Mouse (Mus musculus): ENCODE results near the gene Zfp36l2. TPM values are rescaled to one million over a fixed set of nuclear protein-coding genes. Genes with fewer than 3 reads are reported as not detected.

The Zfp36l2 gene
- total and polyA plus RNA-seq, 3 experiments: 8.9 to 24.2 (median 9.0) TPM

DNA sequence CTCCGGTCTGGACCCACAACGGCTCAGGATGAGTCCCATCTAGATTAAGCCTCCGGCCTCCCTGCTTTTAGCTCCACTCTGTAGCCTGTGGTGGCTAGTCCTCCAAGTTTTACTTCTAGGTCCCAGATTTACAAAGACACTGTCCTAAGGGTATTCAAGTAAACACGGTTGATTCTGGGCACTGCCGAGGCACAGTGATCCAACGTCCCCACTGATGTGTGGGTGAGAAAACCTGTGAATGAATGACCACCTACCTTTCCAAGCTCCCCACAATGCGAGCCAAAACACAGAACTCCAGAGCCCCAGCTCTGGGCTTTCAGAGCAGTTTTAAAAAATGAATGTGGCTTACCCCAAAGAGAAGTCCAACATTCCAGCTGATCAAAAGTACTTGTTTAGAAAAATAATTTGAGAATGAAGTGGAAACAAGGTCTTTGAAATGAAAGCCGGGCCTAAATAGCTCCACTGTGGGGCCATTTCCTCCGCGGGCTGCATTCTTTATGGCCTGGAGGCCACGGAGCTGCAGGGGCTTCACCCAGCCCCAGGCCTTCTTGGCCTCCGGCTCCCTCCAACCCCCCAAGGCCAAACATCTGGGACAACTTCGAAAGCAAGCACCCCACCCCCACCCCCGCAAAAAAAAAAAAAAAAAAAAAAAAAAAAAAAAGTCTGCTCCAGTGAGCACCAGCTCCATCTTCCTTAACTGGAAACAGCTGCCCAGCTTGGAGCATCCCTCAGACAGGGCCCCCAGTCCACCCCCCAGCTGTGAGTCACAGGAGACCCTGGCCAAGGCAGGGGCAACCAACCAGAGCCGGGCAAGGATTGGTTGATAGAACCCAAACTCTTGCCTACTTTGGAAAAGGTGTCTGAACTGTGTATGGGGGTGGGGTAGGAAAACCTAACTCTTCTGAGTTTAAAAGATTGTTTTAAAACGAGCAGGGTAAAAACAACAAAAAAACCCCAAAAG lies 5.2 kb downstream of the Zfp36l2 start:
- H3K4me2 ChIP-seq (ENCODE audit: insufficient read depth, low read depth, poor library complexity, severe bottlenecking): peak overlapping the region; percentile 96
- DNase-seq (ENCODE audit: extremely low read depth): no peak
- dilution Hi-C loops (cut with MboI; ENCODE audit: extremely low pct_ligation_motif_present, extremely low pct_unique_long_range_greater_than_20kb, low sequenced_read_pairs) (no loop called here), in situ Hi-C loops (cut with MboI; ENCODE audit: low pct_ligation_motif_present, low pct_unique_long_range_greater_than_20kb, low sequenced_read_pairs) (loop anchor here (5.0 kb wide), 1 partner anchor 60 kb away; no protein-coding TSS in a partner anchor)
- peak overlapping the region; percentile 60 to 77 (median 62) for H3K4me3 ChIP-seq (replicated peaks in 1 of 3; ENCODE audit: low read depth in 2 of 3, low read length in 2 of 3, poor library complexity in 1 of 3)
- peak overlapping the region; percentile 81 for H3K27ac ChIP-seq (ENCODE audit: insufficient read depth, low read depth)
- H3K9ac ChIP-seq (ENCODE audit: insufficient read depth, low read depth): peak overlapping the region; percentile 60
- H3K27me3 ChIP-seq (replicated peaks): no peaks in the 10 kb centered on the region
- peaks cover 0 to 37% of the 10 kb centered on the region in 2 experiments; a peak in 2 of 4 replicates for H3K4me1 ChIP-seq (ENCODE audit: control insufficient read depth in 1 of 2, insufficient read depth in 2 of 2)
- TF ChIP-seq ZMIZ1 (IDR thresholded peaks at IDR 0.05; ENCODE audit: low read depth, low read length) (no peak), MAZ (IDR thresholded peaks at IDR 0.05; ENCODE audit: low read depth, low read length) (0 out of 2 replicates have a peak, but pooled peaks have one; percentile 62), EP300 (IDR thresholded peaks at IDR 0.05; ENCODE audit: low read length) (no peak), CHD2 (IDR thresholded peaks at IDR 0.05; ENCODE audit: low read length) (0 out of 2 replicates have a peak, but pooled peaks have one; percentile 40), CHD1 (IDR thresholded peaks at IDR 0.05; ENCODE audit: low read depth, low read length) (peak; percentile 79; the same call in 1 of the 2 replicates), IRF4 (IDR thresholded peaks at IDR 0.05; ENCODE audit: low read depth, low read length) (peak; percentile 18; the same call in 1 of the 2 replicates), JUN (IDR thresholded peaks at IDR 0.05; ENCODE audit: insufficient read depth, low read depth, low read length) (no peak), USF1 (IDR thresholded peaks at IDR 0.05; ENCODE audit: low read depth, low read length) (no peak), ELF1 (IDR thresholded peaks at IDR 0.05; ENCODE audit: low read depth, low read length) (no peak), RAD21 (IDR thresholded peaks at IDR 0.05; ENCODE audit: low read depth, low read length) (no peak), NRF1 (IDR thresholded peaks at IDR 0.05; ENCODE audit: low read depth, low read length) (no peak), SIN3A (IDR thresholded peaks at IDR 0.05; ENCODE audit: low read length) (no peak), ZNF384 (IDR thresholded peaks at IDR 0.05; ENCODE audit: low read depth, low read length) (peak; percentile 95), USF2 (conservative IDR thresholded peaks at IDR 0.05; ENCODE audit: low read depth, low read length) (no peak), KAT2A (IDR thresholded peaks at IDR 0.05; ENCODE audit: insufficient replicate concordance, low read length) (no peak), ZKSCAN1 (IDR thresholded peaks at IDR 0.05; ENCODE audit: borderline replicate concordance, low read depth, low read length) (no peak), ZC3H11A (IDR thresholded peaks at IDR 0.05; ENCODE audit: low read depth, low read length) (no peak), UBTF (IDR thresholded peaks at IDR 0.05; ENCODE audit: low read depth, low read length) (no peak), PAX5 (IDR thresholded peaks at IDR 0.05; ENCODE audit: low read length) (no peak), MAX (IDR thresholded peaks at IDR 0.05; ENCODE audit: low read length) (no peak), TBP (conservative IDR thresholded peaks at IDR 0.05; ENCODE audit: low read depth, low read length) (no peak)
- peaks cover 0 to 21% of the 10 kb centered on the region in 2 experiments for H3K36me3 ChIP-seq (replicated peaks in 1 of 2; ENCODE audit: control insufficient read depth in 1 of 2, insufficient read depth in 1 of 2, low read length in 1 of 2)
- peaks cover 10% of the 10 kb centered on the region for H3K9me3 ChIP-seq (replicated peaks; ENCODE audit: low read length)
- H3K79me2 ChIP-seq (replicated peaks; ENCODE audit: control insufficient read depth, extremely low read depth, insufficient read depth, poor library complexity, severe bottlenecking): peaks cover 19% of the 10 kb centered on the region
